Mouse (Mus musculus): Measurements from ENCODE around the gene Dcp1b. TPM values are rescaled to one million over a fixed set of nuclear protein-coding genes. Genes with fewer than 3 reads are reported as not detected.
"Not testable (repeated sequence)": the region's sequence is repeated elsewhere in the genome, so short reads cannot be mapped to it uniquely, and the experiment has no call there.

Dcp1b gene
- total RNA-seq, 4 experiments from 2014 or later = 12.6 to 26.1 (median 20.7) TPM

- no peak for DNase-seq
Observed at GRCm38 (mm10) chr6:119196382-119197305, 21.6 kb downstream of the Dcp1b start, which contains the start of gene Cacna1c. Gene Cacna1c, minus strand, starts transcription at chr6:119196418.

DNA sequence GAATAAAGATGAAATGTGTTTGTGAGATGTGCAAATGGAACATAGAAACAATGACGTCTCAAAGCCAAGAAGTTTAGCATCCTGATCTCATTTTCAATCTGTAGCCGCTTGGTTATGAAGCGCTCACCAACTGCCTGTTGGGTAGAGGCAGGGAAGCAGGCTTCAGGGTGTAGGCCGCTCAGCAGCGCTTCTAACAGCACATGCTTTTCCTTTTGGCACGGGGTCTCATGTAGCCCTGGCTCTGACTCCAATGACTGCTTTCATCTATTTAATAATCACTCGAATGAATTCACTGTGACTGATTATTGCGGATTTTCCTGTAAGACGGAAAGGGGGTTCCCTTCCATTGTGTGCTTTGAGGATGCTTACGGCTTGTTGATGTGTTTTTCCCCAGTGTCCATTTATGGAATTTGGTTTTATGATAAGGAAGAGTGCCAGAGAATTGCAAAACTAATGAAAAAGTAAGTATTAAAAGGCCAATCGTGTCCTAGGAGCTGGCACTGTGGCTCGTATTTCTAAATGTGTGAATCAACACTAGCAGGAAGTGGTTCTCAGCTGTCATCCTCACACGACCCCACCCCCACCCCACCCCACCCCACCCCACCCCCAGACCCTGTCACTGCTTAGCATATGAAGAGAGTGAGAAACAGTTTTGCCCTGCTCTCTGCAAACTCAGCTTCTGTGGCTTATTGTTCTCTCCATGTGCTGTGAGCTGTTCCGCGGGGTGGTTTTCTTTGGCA is 23.7 kb downstream of the Dcp1b start:
- no peak for DNase-seq

DNA sequence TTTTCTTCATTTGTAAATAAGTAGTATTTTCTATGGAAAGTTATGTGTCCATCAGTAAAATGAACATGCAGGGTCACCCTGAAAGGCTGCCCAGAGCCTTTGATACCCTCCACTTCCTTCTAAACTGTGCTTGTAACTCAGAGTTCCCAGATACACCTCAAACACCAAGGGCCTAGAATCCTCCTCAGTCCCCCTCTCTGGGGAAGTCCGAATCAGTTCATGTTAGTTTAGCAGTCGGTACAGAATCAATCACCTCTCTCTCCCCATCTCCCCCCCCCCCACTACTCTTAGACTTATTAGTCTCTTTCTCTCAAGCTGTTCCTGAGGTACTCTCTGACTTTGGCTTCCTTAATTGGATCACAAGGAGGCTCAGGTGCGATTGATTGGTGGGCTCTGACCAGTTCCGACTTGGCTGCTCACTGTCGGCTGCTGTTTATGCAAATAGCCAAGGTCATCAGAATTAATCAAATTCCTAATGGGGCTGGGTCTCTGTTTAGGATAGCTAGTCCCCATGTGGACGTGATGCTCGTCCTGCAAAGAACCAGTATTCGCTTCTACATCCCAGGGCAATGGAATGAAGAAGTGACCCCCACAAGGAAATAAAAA is 24.3 kb downstream of the Dcp1b start:
- DNase-seq = no peak

DNA sequence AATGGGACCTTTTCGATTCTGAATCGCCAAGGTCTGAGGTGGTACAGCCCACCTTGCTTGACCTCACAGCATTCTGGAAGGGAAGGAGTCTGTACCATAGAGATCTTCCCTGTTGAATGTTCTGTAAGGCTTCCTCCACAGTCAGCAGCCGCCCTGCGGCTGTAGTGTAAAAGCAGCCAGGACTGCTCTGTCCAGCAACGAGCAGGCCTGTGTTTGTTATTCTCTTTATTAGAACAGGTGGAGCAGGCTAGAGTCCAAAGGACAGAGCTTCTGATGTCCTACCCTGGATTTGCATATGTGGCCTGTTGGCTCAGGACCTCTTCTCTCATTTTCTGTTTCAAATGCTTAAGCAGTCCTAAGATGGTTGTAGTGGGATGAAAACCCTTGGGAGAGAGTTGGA is 25.3 kb downstream of the Dcp1b start:
- DNase-seq = no peak

GRCm38 (mm10) chr6:119201575-119201974 is 26.5 kb downstream of the Dcp1b start:
- no peak for DNase-seq

DNA sequence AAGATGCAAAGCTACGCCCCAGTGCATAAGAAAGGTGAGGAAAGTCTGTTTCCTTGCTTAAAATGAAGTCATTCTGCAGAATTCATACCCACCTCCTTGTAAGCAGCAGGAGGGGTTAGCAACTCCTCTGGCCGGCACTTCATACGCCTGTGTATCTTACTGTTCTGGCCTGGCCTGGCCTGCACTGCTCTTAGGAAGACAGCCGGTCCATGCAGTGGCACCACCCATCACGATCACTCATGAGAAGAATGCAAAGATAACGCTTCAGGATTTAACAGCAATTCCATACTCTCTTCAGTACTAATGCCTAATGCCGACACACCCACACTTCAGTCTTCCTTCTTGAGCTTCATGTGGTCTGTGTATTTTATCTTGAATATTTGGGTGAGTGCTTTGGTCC is 29.2 kb downstream of the Dcp1b start:
- no peak for DNase-seq

DNA sequence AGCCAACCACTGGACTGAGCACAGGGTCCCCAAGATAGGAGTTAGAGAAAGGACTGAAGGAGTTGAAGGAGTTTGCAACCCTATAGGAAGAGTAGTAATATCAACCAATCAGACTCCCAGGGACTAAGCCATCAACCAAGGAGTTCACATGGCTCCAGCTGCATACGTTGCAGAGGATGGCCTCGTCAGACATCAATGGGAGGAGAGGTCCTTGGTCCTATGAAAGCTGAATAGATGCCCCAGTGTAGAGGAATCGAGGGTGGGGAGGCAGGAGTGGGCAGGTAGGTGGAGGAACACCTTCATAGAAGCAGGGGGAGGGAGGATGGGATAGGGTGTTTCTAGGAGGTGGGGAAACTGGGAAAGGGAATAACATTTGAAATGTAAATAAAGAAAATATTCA is 29.9 kb downstream of the Dcp1b start:
- DNase-seq = no peak

DNA sequence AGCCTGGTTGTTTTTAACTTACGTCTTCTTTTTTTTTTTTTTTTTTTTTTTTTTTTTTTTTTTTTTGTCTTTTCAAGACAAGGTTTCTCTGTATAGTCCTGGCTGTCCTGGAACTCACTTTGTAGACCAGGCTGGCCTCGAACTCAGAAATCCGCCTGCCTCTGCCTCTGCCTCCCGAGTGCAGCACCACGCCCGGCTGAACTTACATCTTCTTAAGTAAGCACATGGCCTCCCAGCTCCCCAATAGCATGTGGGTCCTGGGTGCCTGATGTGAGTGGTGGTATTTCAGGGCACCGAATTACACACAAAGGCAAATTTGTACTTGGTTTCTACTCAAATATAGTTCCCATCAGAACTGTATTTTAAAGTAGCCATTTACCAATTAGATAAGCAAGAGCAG is 31.0 kb downstream of the Dcp1b start:
- DNase-seq = not testable (repeated sequence)

DNA sequence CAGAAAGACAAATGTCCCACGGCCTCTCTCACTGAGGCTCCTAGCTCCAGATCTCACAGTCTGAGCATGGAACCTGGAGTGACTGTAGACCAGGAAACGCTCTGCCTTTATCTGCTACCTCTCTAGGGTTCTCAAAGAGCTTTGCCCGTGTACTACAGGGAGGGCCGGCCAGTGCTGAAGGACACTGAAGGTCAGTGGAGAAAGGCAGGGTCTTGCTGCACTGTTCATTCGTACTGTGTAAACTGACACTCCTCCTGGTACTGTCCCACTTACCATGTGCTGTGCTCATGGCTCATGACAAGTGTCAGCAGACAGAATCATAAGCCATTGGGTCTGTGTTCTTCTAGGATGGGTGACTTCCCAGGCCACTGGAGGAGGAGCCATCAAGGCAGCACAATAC is 38.3 kb downstream of the Dcp1b start:
- no peak for DNase-seq

DNA sequence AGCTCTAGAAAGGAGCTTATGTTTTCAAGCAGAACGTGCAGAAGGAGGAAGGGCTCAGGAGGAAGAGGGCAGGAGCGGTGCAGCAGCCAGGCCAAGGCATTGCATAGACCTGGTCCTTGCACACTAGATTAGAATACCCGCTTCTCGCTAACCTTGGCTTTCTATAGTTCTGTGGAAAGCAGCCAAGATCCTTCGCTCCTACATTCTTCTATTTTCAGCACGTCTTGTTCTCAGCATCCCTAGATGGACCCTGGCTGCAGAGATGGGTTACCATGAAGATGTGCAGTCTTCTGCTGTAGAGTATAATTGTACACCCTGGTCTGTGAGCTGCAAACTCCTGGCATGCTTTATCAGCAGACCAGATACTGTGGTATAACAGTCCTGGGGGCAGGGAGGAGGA is 39.1 kb downstream of the Dcp1b start:
- DNase-seq = no peak

DNA sequence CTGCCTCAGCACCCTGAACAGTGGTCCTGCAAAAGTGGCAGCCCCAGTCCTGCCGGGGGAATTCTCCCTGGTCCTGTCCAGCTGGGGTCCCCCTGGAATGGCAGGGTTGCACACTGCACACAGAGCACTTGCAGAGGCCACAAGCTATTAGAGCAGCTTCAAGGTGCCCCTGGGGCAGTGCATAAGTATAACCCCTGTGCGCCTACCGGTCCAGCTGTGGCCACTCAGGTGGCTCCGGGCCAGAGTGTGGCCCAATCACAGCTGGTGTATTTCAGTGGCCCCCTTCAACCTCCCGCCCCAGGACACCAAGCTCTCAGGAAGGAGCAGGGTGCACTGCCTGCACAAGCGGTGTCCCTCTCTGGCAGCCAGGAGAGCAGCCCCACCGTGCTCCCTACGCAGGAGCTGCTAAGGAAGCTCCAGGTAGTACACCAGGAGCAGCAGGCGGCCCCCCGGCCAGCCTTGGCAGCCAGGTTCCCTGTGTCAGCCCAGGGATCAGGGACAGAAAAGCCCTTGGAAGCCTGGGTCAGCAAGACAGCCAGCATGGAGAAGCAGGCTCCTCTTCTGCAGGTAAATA is 40.1 kb downstream of the Dcp1b start:
- DNase-seq = no peak

DNA sequence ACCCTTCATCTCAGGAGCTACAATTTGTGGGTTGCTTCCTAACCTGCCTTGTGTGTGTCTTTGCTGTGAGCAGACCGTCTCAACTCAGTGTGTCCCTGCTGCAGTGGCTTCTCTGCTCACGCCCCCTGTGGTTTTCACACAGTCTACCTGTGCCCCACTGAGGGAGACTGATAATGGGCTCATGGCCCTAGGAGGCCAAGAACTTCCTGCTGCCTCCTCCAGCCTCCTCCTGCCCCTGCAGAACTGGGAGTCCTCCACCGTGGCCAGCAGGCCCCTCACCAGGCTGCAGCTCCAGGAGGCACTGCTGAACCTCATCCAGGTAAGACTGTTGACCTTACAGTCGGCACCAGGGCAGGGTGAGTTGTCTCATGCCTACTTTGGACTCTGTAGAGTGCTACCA is 42.6 kb downstream of the Dcp1b start:
- no peak for DNase-seq

- no peak for DNase-seq
Observed at GRCm38 (mm10) chr6:119218591-119218990, 43.5 kb downstream of the Dcp1b start.

DNA sequence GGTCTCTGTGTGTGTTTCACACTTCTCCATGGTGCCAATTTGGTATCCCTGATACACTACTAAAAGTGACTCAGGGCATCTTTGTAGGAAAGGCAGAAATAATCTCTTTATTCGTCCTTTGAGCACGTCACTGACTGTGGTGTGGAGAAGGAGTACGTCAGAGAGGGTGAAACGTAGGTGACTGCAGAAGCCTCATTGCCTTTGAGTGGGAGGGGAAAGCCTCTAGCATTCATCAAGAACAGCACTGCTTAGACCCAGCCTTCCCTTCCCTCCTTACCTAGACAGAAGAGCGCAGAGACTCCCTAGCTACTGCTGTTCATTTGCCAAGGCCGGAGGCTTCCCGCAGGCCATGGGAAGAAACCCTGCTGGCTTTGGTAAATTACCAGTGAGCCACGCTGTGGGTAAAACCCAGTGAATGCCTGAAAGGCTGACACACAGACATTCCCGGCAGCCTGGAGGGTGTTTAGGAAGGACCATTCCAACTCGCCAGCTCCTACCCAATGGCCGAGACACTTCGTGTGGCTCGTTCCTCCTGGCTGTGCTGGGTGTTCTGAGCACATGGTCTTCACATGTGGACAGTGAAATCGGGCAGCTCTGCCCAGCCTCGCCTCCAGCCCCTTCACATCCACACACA is 44.3 kb downstream of the Dcp1b start:
- DNase-seq = no peak

- no peak for DNase-seq
Observed at GRCm38 (mm10) chr6:119220297-119220696, 45.2 kb downstream of the Dcp1b start.

DNA sequence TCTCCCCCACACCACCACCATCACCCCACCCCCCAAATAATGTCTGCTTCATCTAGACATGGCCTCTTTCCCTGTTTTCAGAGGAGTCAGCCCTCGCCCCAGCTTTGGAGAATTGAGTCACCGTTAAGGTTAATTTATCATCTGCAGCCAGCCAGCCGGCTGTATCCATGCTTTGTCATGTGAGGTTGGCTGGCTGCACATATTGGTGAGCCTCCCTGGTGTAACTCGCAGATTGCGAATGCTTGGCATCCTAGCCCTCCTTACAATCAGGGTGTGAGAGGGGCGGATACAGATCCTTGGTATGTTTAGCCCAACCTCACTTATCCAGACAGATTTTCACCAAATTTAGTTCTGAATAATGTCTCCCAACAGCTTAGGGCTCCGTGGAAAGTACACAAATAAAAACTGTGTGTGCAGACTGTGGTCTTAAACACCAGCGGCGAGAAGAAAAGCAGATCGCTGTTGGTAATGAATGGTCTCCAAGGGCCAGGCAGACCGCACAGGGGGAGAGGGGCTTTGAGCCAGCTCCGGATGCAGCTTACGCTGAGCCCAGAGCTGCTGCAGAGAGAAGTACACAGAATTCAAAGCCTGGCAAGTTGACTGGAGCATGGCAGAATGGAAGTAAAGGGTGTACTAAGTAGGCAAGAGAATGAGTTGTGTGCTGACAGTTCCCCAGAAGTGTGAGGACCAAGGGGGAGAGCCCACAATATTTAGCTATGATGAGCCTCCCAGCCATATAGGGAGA is 49.6 kb downstream of the Dcp1b start:
- no peak for DNase-seq

DNA sequence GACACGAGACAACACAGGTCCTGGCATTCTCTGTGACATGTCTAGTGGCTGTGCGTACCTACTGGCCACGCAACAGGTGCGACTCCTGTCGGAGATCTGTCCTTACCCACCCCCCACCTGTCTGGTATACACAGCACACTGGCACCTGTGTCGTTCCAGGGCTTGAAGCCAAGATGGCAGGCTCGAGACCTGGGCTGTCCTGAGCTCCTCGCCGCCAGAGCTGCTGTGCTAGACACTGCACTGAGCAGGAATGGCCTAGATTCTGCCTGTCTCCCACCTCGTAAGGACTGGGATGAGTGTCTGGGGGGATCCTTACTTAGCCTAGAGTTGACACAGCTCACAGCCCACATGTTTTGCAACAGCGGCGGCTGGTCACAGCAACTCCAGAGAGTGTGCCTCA is 50.2 kb downstream of the Dcp1b start:
- no peak for DNase-seq

GRCm38 (mm10) chr6:119225731-119226130 is 50.7 kb downstream of the Dcp1b start:
- DNase-seq = no peak

DNA sequence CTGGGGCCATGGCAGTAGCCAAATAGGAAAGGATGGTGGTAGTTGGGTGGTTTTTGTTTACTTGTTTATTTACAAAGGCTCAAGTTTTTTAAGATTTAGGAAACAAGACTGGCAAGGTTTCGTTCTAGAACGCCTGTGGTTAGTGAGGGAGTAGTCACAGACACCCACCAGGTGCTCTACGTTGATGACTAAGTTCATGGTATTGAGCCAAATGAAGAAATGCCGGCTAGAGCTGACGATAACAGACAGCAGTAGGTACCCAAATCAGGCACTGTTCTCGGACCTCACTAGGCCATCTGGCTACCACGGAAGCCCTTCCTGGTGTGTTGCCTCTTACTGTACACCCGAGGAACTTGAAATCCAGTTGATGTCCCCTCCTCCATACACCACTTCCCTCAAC is 51.9 kb downstream of the Dcp1b start:
- no peak for DNase-seq

DNA sequence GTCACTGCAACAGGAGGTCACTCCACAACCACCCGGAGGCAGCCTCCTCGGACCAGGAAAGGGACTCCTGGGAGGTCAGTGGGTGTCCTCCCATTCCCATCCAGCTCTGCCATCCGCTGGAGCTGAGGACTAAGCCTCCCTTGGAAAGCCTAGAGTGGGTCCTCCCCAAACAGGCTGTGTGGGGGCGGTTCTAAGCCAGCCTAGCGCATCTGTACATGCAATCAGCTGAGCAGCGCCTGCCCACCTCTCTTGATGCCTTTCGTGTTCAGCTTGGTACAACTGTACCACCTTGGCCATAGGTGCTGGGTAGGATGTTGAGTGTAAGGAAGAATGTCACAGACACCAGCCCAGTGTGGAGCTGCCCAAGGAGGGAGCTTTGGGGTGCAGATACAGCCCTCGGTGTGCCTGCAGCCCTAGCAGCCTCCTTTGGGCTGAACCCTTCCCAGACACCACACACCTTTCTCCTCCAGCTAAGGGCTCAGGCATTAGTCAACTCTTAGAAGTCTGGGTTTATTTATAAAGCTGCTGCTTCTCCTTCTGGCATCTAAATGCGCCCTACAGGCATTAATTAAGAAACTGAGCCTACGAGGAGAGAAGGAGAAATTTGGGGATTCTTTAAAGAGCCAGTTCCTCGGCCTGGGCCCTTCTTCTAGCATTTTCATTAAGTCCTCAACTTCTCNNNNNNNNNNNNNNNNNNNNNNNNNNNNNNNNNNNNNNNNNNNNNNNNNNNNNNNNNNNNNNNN is 54.0 kb downstream of the Dcp1b start:
- no peak for DNase-seq

DNA sequence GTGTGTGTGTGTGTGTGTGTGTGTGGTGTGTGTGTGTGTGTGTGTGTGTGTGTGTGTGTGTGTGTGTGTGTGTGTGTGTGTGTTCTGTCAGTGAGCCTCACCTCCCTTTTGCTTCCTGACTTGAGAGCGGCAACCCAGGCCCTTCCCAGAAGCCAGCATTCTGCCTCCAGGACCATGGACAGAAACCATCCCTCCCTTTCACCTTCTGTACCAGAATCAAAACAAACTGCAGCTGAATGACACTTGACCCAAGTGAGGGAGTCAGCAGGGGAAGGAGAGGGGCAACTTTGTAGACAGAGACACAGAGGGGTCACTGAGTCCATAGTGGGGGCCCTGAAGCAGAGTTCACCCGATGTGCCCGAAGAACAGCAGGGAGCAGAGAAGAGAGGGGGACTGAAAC is 58.0 kb downstream of the Dcp1b start:
- DNase-seq = no peak

Data from adrenal gland, adult 8-10 months (tissue).